1 mouse cellular context compared by ENCODE assay signal in the genomic region with DNA sequence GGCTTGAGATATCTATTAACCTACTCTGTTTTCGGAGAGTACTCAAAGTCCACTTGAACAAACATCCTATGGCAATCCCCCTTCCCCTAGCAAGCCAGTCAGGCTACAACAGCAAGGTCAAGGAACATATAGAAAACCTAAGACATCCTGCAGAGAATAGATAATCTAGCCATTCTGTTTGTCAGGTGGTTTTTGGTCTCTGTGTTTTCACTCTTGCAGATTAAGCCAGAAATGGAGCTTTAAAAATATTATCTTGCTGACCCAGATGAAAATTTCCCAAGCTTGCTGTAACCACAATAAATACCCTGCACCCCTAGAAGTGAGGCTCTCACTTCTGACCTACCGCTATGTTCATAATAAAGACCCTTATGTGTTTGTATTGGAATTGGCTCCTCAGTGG.
TF ChIP-seq lines count a peak whose summit lies in the region.

No protein-coding gene starts in this region.

TF ChIP-seq in MEL, 35 proteins besides CTCF, POLR2A, EP300 and RAD21 (continued from another document):
- TF ChIP-seq HCFC1 (IDR thresholded peaks at IDR 0.05; ENCODE audit: low read depth, low read length) (0 out of 2 replicates have a peak, but pooled peaks have one; percentile 17), POLR2AphosphoS5 (IDR thresholded peaks at IDR 0.05; ENCODE audit: borderline replicate concordance, low read depth, low read length) (no peak), TCF12 (IDR thresholded peaks at IDR 0.05; ENCODE audit: low read depth, low read length) (peak; percentile 99), MXI1 (IDR thresholded peaks at IDR 0.05; ENCODE audit: low read depth, low read length) (no peak), ELF1 (IDR thresholded peaks at IDR 0.05; ENCODE audit: low read depth, low read length) (0 out of 2 replicates have a peak, but pooled peaks have one; percentile 29), TBP (IDR thresholded peaks at IDR 0.05; ENCODE audit: low read depth, low read length) (no peak), E2F4 (IDR thresholded peaks at IDR 0.05; ENCODE audit: borderline replicate concordance, low read depth, low read length) (no peak), MYB (IDR thresholded peaks at IDR 0.05; ENCODE audit: low read depth, low read length) (0 out of 2 replicates have a peak, but pooled peaks have one; percentile 35), CHD2 (IDR thresholded peaks at IDR 0.05; ENCODE audit: low read length) (peak; percentile 50), USF1 (IDR thresholded peaks at IDR 0.05; ENCODE audit: low read depth, low read length) (peak; percentile 65; the same call in 1 of the 2 replicates), MAX (IDR thresholded peaks at IDR 0.05; ENCODE audit: low read length) (no peak), RCOR1 (IDR thresholded peaks at IDR 0.05; ENCODE audit: low read depth, low read length) (peak; percentile 87), JUND (IDR thresholded peaks at IDR 0.05; ENCODE audit: low read depth, low read length) (no peak), ZKSCAN1 (IDR thresholded peaks at IDR 0.05; ENCODE audit: low read depth, low read length) (no peak), ZMIZ1 (IDR thresholded peaks at IDR 0.05; ENCODE audit: low read depth, low read length) (no peak; the same call in 1 of the 2 replicates), ETS1 (IDR thresholded peaks at IDR 0.05; ENCODE audit: low read depth, low read length) (peak; percentile 95), MEF2A (IDR thresholded peaks at IDR 0.05; ENCODE audit: extremely low read depth, insufficient replicate concordance, low read depth, low read length, poor library complexity, severe bottlenecking) (peak; percentile 64; the same call in 1 of the 2 replicates), SMC3 (IDR thresholded peaks at IDR 0.05; ENCODE audit: low read depth, low read length) (no peak), UBTF (IDR thresholded peaks at IDR 0.05; ENCODE audit: borderline replicate concordance, insufficient read depth, low read depth, low read length) (no peak), ZC3H11A (IDR thresholded peaks at IDR 0.05; ENCODE audit: low read depth, low read length) (no peak)
